Mouse (Mus musculus) neural tube, embryonic 14.5 days (tissue): ENCODE measurements around the gene Ccdc155. TPM values are rescaled to one million over a fixed set of nuclear protein-coding genes. Genes with fewer than 3 reads are reported as not detected.

Source experiments
- microRNA-seq: library from miRNA; unstranded; fragments of <30 nt; microRNA quantifications from one replicate; pipeline ENCODE4, GENCODE M21; 2016
- polyA plus RNA-seq: library from polyadenylated mRNA; unstranded; fragments of >200 nt; fragmentation: Nextera tagmentation; extraction: Ambion mirVana; gene quantifications from 2 replicates; pipeline ENCODE4 v1.2.1, GENCODE M21; 2014

Gene Ccdc155
- polyA plus RNA-seq, 1 experiment from 2014 or later, result 0.50 TPM

Small RNA genes within 50 kb of the gene (microRNA-seq; reads per million reads assigned to microRNA genes)
- gene Mir7055, result not detected

Other genes with a start within 250 kb of the Ccdc155 start
- gene Cpt1c, start 230.0 kb downstream of the Ccdc155 start, polyA plus RNA-seq, result 54.3 and 60.3 TPM in 2 replicates
- gene Prmt1, start 218.3 kb downstream of the Ccdc155 start, polyA plus RNA-seq, result 189 and 206 TPM in 2 replicates
- 53.8 and 60.2 TPM in 2 replicates for gene Irf3, start 207.2 kb downstream of the Ccdc155 start, polyA plus RNA-seq
- 6.4 and 9.5 TPM in 2 replicates for gene Bcl2l12, start 206.2 kb downstream of the Ccdc155 start, polyA plus RNA-seq
- gene Scaf1, start 188.5 kb downstream of the Ccdc155 start, polyA plus RNA-seq, result 61.6 and 68.6 TPM in 2 replicates
- gene Rras, start 186.9 kb downstream of the Ccdc155 start, polyA plus RNA-seq, result 9.0 and 13.7 TPM in 2 replicates
- gene Prr12, start 152.0 kb downstream of the Ccdc155 start, polyA plus RNA-seq, result 17.3 and 17.9 TPM in 2 replicates
- 65.4 and 67.3 TPM in 2 replicates for gene Nosip, start 142.5 kb downstream of the Ccdc155 start, polyA plus RNA-seq
- gene Prrg2, start 142.2 kb downstream of the Ccdc155 start, polyA plus RNA-seq, result 12.7 and 12.8 TPM in 2 replicates
- 23.7 and 118 TPM in 2 replicates for gene Rcn3, start 112.7 kb downstream of the Ccdc155 start, polyA plus RNA-seq
- 7.0 and 36.4 TPM in 2 replicates for gene Fcgrt, start 101.0 kb downstream of the Ccdc155 start, polyA plus RNA-seq
- 781 and 868 TPM in 2 replicates for gene Rps11, start 80.5 kb downstream of the Ccdc155 start, polyA plus RNA-seq
- gene Rpl13a, start 76.1 kb downstream of the Ccdc155 start, polyA plus RNA-seq, result 668 and 729 TPM in 2 replicates
- gene Gm45713, start 68.7 kb downstream of the Ccdc155 start, polyA plus RNA-seq, result 0.33 TPM in 1 of 2 replicates, not detected in the other
- gene Flt3l, start 68.5 kb downstream of the Ccdc155 start, polyA plus RNA-seq, result 1.3 and 1.6 TPM in 2 replicates
- 90.4 and 91.2 TPM in 2 replicates for gene Pih1d1, start 50.6 kb downstream of the Ccdc155 start, polyA plus RNA-seq
- 16.9 and 19.8 TPM in 2 replicates for gene Aldh16a1, start 50.3 kb downstream of the Ccdc155 start, polyA plus RNA-seq
- 0.71 TPM in 1 of 2 replicates, not detected in the other for gene Slc17a7, start 40.9 kb downstream of the Ccdc155 start, polyA plus RNA-seq
- not detected in 2 replicates for gene Gfy, start 25.3 kb downstream of the Ccdc155 start, polyA plus RNA-seq
- gene Pth2, start 23.9 kb downstream of the Ccdc155 start, polyA plus RNA-seq, result not detected in 2 replicates
- gene Dkkl1, start 7.3 kb upstream of the Ccdc155 start, polyA plus RNA-seq, result 11.8 and 12.9 TPM in 2 replicates
- gene Tead2, start 10.9 kb upstream of the Ccdc155 start, polyA plus RNA-seq, result 24.5 and 39.9 TPM in 2 replicates
- gene Cd37, start 34.2 kb upstream of the Ccdc155 start, polyA plus RNA-seq, result 1.0 and 1.6 TPM in 2 replicates
- gene Slc6a16, start 36.2 kb upstream of the Ccdc155 start, polyA plus RNA-seq, result 0.75 and 0.99 TPM in 2 replicates
- not detected in 2 replicates for gene Slc6a21, start 72.6 kb upstream of the Ccdc155 start, polyA plus RNA-seq
- gene Trpm4, start 128.9 kb upstream of the Ccdc155 start, polyA plus RNA-seq, result 9.1 and 10.9 TPM in 2 replicates
- 0.13 and 0.52 TPM in 2 replicates for gene Hrc, start 130.4 kb upstream of the Ccdc155 start, polyA plus RNA-seq
- gene Ppfia3, start 162.1 kb upstream of the Ccdc155 start, polyA plus RNA-seq, result 28.4 and 30.4 TPM in 2 replicates
- 24.9 and 49.4 TPM in 2 replicates for gene Lin7b, start 165.7 kb upstream of the Ccdc155 start, polyA plus RNA-seq
- gene Snrnp70, start 190.8 kb upstream of the Ccdc155 start, polyA plus RNA-seq, result 76.1 and 93.7 TPM in 2 replicates
- gene Kcna7, start 200.8 kb upstream of the Ccdc155 start, polyA plus RNA-seq, result not detected in 2 replicates
- not detected in 2 replicates for gene Ntf5, start 208.8 kb upstream of the Ccdc155 start, polyA plus RNA-seq
- gene Lhb, start 215.9 kb upstream of the Ccdc155 start, polyA plus RNA-seq, result not detected in 2 replicates
- gene Gys1, start 230.0 kb upstream of the Ccdc155 start, polyA plus RNA-seq, result 18.1 and 19.9 TPM in 2 replicates
- gene Ruvbl2, start 233.2 kb upstream of the Ccdc155 start, polyA plus RNA-seq, result 86.8 and 95.3 TPM in 2 replicates